Mouse (Mus musculus) intestine, embryonic 15.5 days (tissue): ENCODE results near the gene Serpine1. TPM values are rescaled to one million over a fixed set of nuclear protein-coding genes. Genes with fewer than 3 reads are reported as not detected.

Source experiments
- ATAC-seq: fragments of 200-750 bp; cut with Nextera tagmentation; 2 replicates; pipeline ENCODE4 v1.8.0; 2017; ENCODE audit warnings: moderate TSS enrichment, moderate library complexity
- H3K27ac ChIP-seq: fragments of 300-500 bp; sonication (generic); 2 replicates; pipeline ENCODE4 v1.5.1; 2015; ENCODE audit warnings: mild to moderate bottlenecking, inconsistent platforms
- H3K27me3 ChIP-seq: fragments of 300-500 bp; sonication (generic); replicated peaks from 2 replicates; pipeline ENCODE4 v1.6.1; 2015; ENCODE audit warnings: inconsistent platforms
- H3K36me3 ChIP-seq: fragments of 300-500 bp; sonication (generic); 2 replicates; pipeline ENCODE4 v1.6.1; 2015; ENCODE audit warnings: inconsistent platforms
- H3K4me1 ChIP-seq: fragments of 300-500 bp; sonication (generic); replicated peaks from 2 replicates; pipeline ENCODE4 v1.6.1; 2015; ENCODE audit warnings: inconsistent platforms
- H3K4me2 ChIP-seq: fragments of 300-500 bp; sonication (generic); replicated peaks from 2 replicates; pipeline ENCODE4 v1.6.1; 2015; ENCODE audit warnings: mild to moderate bottlenecking, inconsistent platforms
- H3K4me3 ChIP-seq: fragments of 300-500 bp; sonication (generic); replicated peaks from 2 replicates; pipeline ENCODE4 v1.5.1; 2015; ENCODE audit warnings: inconsistent platforms
- H3K9ac ChIP-seq: fragments of 300-500 bp; sonication (generic); 2 replicates; pipeline ENCODE4 v1.6.1; 2015; ENCODE audit warnings: inconsistent platforms
- H3K9me3 ChIP-seq: fragments of 300-500 bp; sonication (generic); 2 replicates; pipeline ENCODE4 v1.6.1; 2016; ENCODE audit warnings: inconsistent platforms
- whole genome bisulfite sequencing: fragments of 180-500 bp; shearing (Covaris S2); methylation state at CpG from one replicate; pipeline ENCODE4 v1.1.7; 2015; 5-methylcytosine and 5-hydroxymethylcytosine counted together
- polyA plus RNA-seq: library from polyadenylated mRNA; unstranded; fragments of >200 nt; fragmentation: Nextera tagmentation; extraction: Ambion mirVana; gene quantifications from 2 replicates; pipeline ENCODE4 v1.2.1, GENCODE M21; 2015

Gene Serpine1
- polyA plus RNA-seq, 1 experiment from 2014 or later: 0.34 TPM

GRCm38 (mm10) chr5:137074191-137074651, 2.2 kb upstream of the Serpine1 start:
- ATAC-seq: no peak
- H3K4me3 ChIP-seq: no peak overlapping the region
- no peak overlapping the region for H3K4me2 ChIP-seq
- H3K27ac ChIP-seq: no peak overlapping the region
- H3K27me3 ChIP-seq: 0 out of 2 replicates have a peak, but pooled peaks cover 3% of the 10 kb centered on the region
- 30% methylated on average over 6 of the region's 6 CpGs for WGBS
- no peaks in the 10 kb centered on the region for H3K9me3 ChIP-seq
- peaks cover 29% of the 10 kb centered on the region for H3K4me1 ChIP-seq
- H3K36me3 ChIP-seq: no peaks in the 10 kb centered on the region
- H3K9ac ChIP-seq: no peak overlapping the region

GRCm38 (mm10) chr5:137073141-137073540, 1.1 kb upstream of the Serpine1 start:
- Histone ChIP-seq H3K4me2 (no peak overlapping the region), H3K9me3 (no peaks in the 10 kb centered on the region), H3K36me3 (no peaks in the 10 kb centered on the region), H3K4me3 (no peak overlapping the region), H3K27me3 (0 out of 2 replicates have a peak, but pooled peaks cover 3% of the 10 kb centered on the region), H3K9ac (no peak overlapping the region), H3K27ac (no peak overlapping the region), H3K4me1 (peaks cover 29% of the 10 kb centered on the region)
- WGBS: 92% methylated on average over 8 of the region's 8 CpGs
- no peak for ATAC-seq

- no peak for ATAC-seq
- 82% methylated on average over 19 of the region's 19 CpGs for WGBS
- Histone ChIP-seq H3K36me3 (no peaks in the 10 kb centered on the region), H3K9ac (no peak overlapping the region), H3K27me3 (0 out of 2 replicates have a peak, but pooled peaks cover 3% of the 10 kb centered on the region), H3K4me2 (no peak overlapping the region), H3K4me1 (peaks cover 23% of the 10 kb centered on the region), H3K9me3 (no peaks in the 10 kb centered on the region), H3K4me3 (no peak overlapping the region), H3K27ac (no peak overlapping the region)
Measured at GRCm38 (mm10) chr5:137070881-137071605, 1.0 kb downstream of the Serpine1 start.

GRCm38 (mm10) chr5:137068711-137069110, 3.4 kb downstream of the Serpine1 start:
- Histone ChIP-seq H3K9ac (no peak overlapping the region), H3K36me3 (no peaks in the 10 kb centered on the region), H3K27ac (no peak overlapping the region), H3K4me3 (no peak overlapping the region), H3K4me2 (no peak overlapping the region), H3K9me3 (no peaks in the 10 kb centered on the region), H3K4me1 (peaks cover 10% of the 10 kb centered on the region), H3K27me3 (0 out of 2 replicates have a peak, but pooled peaks cover 3% of the 10 kb centered on the region)
- ATAC-seq: no peak
- WGBS: 82% methylated on average over 4 of the region's 4 CpGs

- no peaks in the 10 kb centered on the region for H3K36me3 ChIP-seq
- H3K27me3 ChIP-seq: 0 out of 2 replicates have a peak, but pooled peaks cover 3% of the 10 kb centered on the region
- no peaks in the 10 kb centered on the region for H3K9me3 ChIP-seq
- no peaks in the 10 kb centered on the region for H3K4me1 ChIP-seq
- no peak overlapping the region for H3K4me2 ChIP-seq
- ATAC-seq: no peak
- WGBS: 71% methylated on average over 8 of the region's 8 CpGs
- no peak overlapping the region for H3K9ac ChIP-seq
- H3K4me3 ChIP-seq: no peak overlapping the region
- H3K27ac ChIP-seq: no peak overlapping the region
Measured at GRCm38 (mm10) chr5:137065923-137066322, 6.1 kb downstream of the Serpine1 start.

- Histone ChIP-seq H3K27ac (no peak overlapping the region), H3K9me3 (no peaks in the 10 kb centered on the region), H3K27me3 (0 out of 2 replicates have a peak, but pooled peaks cover 3% of the 10 kb centered on the region), H3K36me3 (no peaks in the 10 kb centered on the region), H3K4me1 (no peaks in the 10 kb centered on the region), H3K4me2 (no peak overlapping the region), H3K9ac (no peak overlapping the region), H3K4me3 (no peak overlapping the region)
- WGBS: 66% methylated on average over 6 of the region's 6 CpGs
- no peak for ATAC-seq
Measured at GRCm38 (mm10) chr5:137065454-137065853, 6.6 kb downstream of the Serpine1 start.

- Histone ChIP-seq H3K27me3 (0 out of 2 replicates have a peak, but pooled peaks cover 3% of the 10 kb centered on the region), H3K36me3 (no peaks in the 10 kb centered on the region), H3K27ac (no peak overlapping the region), H3K4me3 (no peak overlapping the region), H3K9ac (no peak overlapping the region), H3K9me3 (no peaks in the 10 kb centered on the region), H3K4me2 (no peak overlapping the region), H3K4me1 (no peaks in the 10 kb centered on the region)
- WGBS: 77% methylated on average over 5 of the region's 5 CpGs
- ATAC-seq: no peak
Measured at GRCm38 (mm10) chr5:137062601-137063000, 9.5 kb downstream of the Serpine1 start.

GRCm38 (mm10) chr5:137061809-137062481, 10.1 kb downstream of the Serpine1 start:
- no peak overlapping the region for H3K4me2 ChIP-seq
- H3K4me3 ChIP-seq: no peak overlapping the region
- H3K9me3 ChIP-seq: no peaks in the 10 kb centered on the region
- 23% methylated on average over 11 of the region's 12 CpGs for WGBS
- 0 out of 2 replicates have a peak, but pooled peaks cover 3% of the 10 kb centered on the region for H3K27me3 ChIP-seq
- no peaks in the 10 kb centered on the region for H3K36me3 ChIP-seq
- ATAC-seq: peak; percentile 53; the same call in 1 of the 2 replicates
- no peak overlapping the region for H3K27ac ChIP-seq
- no peaks in the 10 kb centered on the region for H3K4me1 ChIP-seq
- no peak overlapping the region for H3K9ac ChIP-seq

GRCm38 (mm10) chr5:137054873-137055272, 17.2 kb downstream of the Serpine1 start:
- Histone ChIP-seq H3K4me1 (no peaks in the 10 kb centered on the region), H3K9me3 (no peaks in the 10 kb centered on the region), H3K36me3 (no peaks in the 10 kb centered on the region), H3K4me2 (no peak overlapping the region), H3K27me3 (no peaks in the 10 kb centered on the region), H3K27ac (no peak overlapping the region), H3K4me3 (no peak overlapping the region), H3K9ac (no peak overlapping the region)
- ATAC-seq: no peak
- WGBS: 84% methylated on average over 5 of the region's 5 CpGs

GRCm38 (mm10) chr5:137054299-137054698, 17.8 kb downstream of the Serpine1 start:
- no peaks in the 10 kb centered on the region for H3K36me3 ChIP-seq
- 83% methylated on average over 7 of the region's 7 CpGs for WGBS
- no peak overlapping the region for H3K9ac ChIP-seq
- H3K4me2 ChIP-seq: no peak overlapping the region
- ATAC-seq: no peak
- H3K4me3 ChIP-seq: no peak overlapping the region
- no peaks in the 10 kb centered on the region for H3K27me3 ChIP-seq
- H3K9me3 ChIP-seq: no peaks in the 10 kb centered on the region
- no peak overlapping the region for H3K27ac ChIP-seq
- H3K4me1 ChIP-seq: no peaks in the 10 kb centered on the region

GRCm38 (mm10) chr5:137051914-137052505, 20.1 kb downstream of the Serpine1 start:
- Histone ChIP-seq H3K27ac (no peak overlapping the region), H3K36me3 (no peaks in the 10 kb centered on the region), H3K9ac (no peak overlapping the region), H3K9me3 (no peaks in the 10 kb centered on the region), H3K27me3 (no peaks in the 10 kb centered on the region), H3K4me3 (no peak overlapping the region), H3K4me1 (no peaks in the 10 kb centered on the region), H3K4me2 (no peak overlapping the region)
- WGBS: 58% methylated on average over 5 of the region's 5 CpGs
- ATAC-seq: peak; percentile 87

- Histone ChIP-seq H3K27ac (no peak overlapping the region), H3K9ac (no peak overlapping the region), H3K27me3 (no peaks in the 10 kb centered on the region), H3K4me2 (no peak overlapping the region), H3K9me3 (no peaks in the 10 kb centered on the region), H3K4me1 (0 out of 2 replicates have a peak, but pooled peaks cover 4% of the 10 kb centered on the region), H3K4me3 (no peak overlapping the region), H3K36me3 (no peaks in the 10 kb centered on the region)
- no peak for ATAC-seq
- WGBS: 34% methylated on average over 6 of the region's 6 CpGs
Measured at GRCm38 (mm10) chr5:137051125-137051524, 20.9 kb downstream of the Serpine1 start.
